In genomic region chr4:133269596-133269995, GRCm38 (mm10) we compare ENCODE assay signal across 13 mouse cellular contexts. TPM values are rescaled to one million over a fixed set of nuclear protein-coding genes. Genes with fewer than 3 reads are reported as not detected.
DNase-seq lines count a peak whose midpoint lies in the region; ATAC-seq and TF ChIP-seq lines count a peak whose summit lies in the region.
"Had no signal": no experiment of that assay in that cellular context is flagged by ENCODE, and none has a peak within 500 bp of the region (broad histone marks: within the 10 kb centered on the region; RNA-seq: fewer than 3 reads in every experiment).

No protein-coding gene starts in this region.

- 76% methylated on average over 3 of the region's 3 CpGs for WGBS in kidney, adult 2 months
- 80% methylated on average over 3 of the region's 3 CpGs for WGBS in heart, embryonic 14.5 days
- 94% methylated on average over 3 of the region's 3 CpGs for WGBS in forebrain, embryonic 16.5 days
- WGBS in midbrain, embryonic 10.5 days, result 92% methylated on average over 3 of the region's 3 CpGs

- no peak for ATAC-seq in heart, embryonic 14.5 days (ENCODE audit: insufficient number of reproducible peaks, insufficient read depth, low FRiP score, low read depth)
- no peak for ATAC-seq in forebrain, embryonic 16.5 days

- TF ChIP-seq CTCF in kidney, adult 2 months (conservative IDR thresholded peaks at IDR 0.05; ENCODE audit: insufficient read depth, insufficient read length, low read depth, low read length), result no peak

- no peaks in the 10 kb centered on the region for H3K9me3 ChIP-seq in heart, embryonic 14.5 days (ENCODE audit: control insufficient read depth, low read length)
- H3K9me3 ChIP-seq in forebrain, embryonic 16.5 days (ENCODE audit: control insufficient read depth, low read length), result no peaks in the 10 kb centered on the region
- peaks cover 6% of the 10 kb centered on the region; the same call in 1 of the 2 replicates for H3K9me3 ChIP-seq in midbrain, embryonic 10.5 days (replicated peaks)
- H3K9me3 ChIP-seq: liver, embryonic 15.5 days; neural tube, embryonic 13.5 days had no signal

- TF ChIP-seq POLR2A in kidney, adult 2 months (IDR thresholded peaks at IDR 0.05; ENCODE audit: low read depth, low read length), result no peak

- no peaks in the 10 kb centered on the region for H3K36me3 ChIP-seq in kidney, adult 2 months (ENCODE audit: control insufficient read depth, insufficient read depth, low read length)
- peaks cover 65% of the 10 kb centered on the region for H3K36me3 ChIP-seq in heart, embryonic 14.5 days (ENCODE audit: control insufficient read depth, insufficient read depth, low read length)
- H3K36me3 ChIP-seq in forebrain, embryonic 16.5 days (ENCODE audit: control insufficient read depth, insufficient read depth), result peaks cover 50% of the 10 kb centered on the region
- peaks cover 80% of the 10 kb centered on the region for H3K36me3 ChIP-seq in midbrain, embryonic 10.5 days

- H3K4me2 ChIP-seq in heart, embryonic 14.5 days (ENCODE audit: low read length), result no peak overlapping the region
- no peak overlapping the region for H3K4me2 ChIP-seq in forebrain, embryonic 16.5 days (ENCODE audit: low read length)
- H3K4me2 ChIP-seq: liver, embryonic 15.5 days; neural tube, embryonic 13.5 days had no signal

- H3K4me1 ChIP-seq in kidney, adult 2 months (ENCODE audit: control insufficient read depth, insufficient read depth, low read length), result no peaks in the 10 kb centered on the region
- H3K4me1 ChIP-seq in heart, embryonic 14.5 days (ENCODE audit: control insufficient read depth in 2 of 2, insufficient read depth in 2 of 2, low read length in 2 of 2), result no peaks in the 10 kb centered on the region; a peak in 1 of 4 replicates
- H3K4me1 ChIP-seq in forebrain, embryonic 16.5 days (replicated peaks; ENCODE audit: control insufficient read depth, insufficient read depth, low read length), result no peaks in the 10 kb centered on the region
- no peaks in the 10 kb centered on the region for H3K4me1 ChIP-seq in midbrain, embryonic 10.5 days

- DNase-seq in kidney, adult 2 months, result peak; percentile 43
- DNase-seq in kidney, adult 11 months, result no peak
- peak; percentile 80 for DNase-seq in 3T3-L1 (ENCODE audit: low read depth, low spot score)
- peak; percentile 90 for DNase-seq in adrenal gland, adult 2 months
- DNase-seq in midbrain, embryonic 10.5 days (ENCODE audit: low spot score), result no peak
- DNase-seq: cerebellum, adult 9-11 months; thymus, postnatal 4 days had no signal

- no peak overlapping the region for H3K27ac ChIP-seq in kidney, adult 2 months (ENCODE audit: insufficient read depth, low read depth, low read length)
- H3K27ac ChIP-seq in heart, embryonic 14.5 days (replicated peaks in 1 of 2; ENCODE audit: control insufficient read depth in 1 of 2, insufficient read depth in 1 of 2, low read depth in 2 of 2, low read length in 2 of 2), result peak overlapping the region; percentile 29 to 37; a peak in 1 of 4 replicates
- H3K27ac ChIP-seq in forebrain, embryonic 16.5 days (ENCODE audit: low read length), result no peak overlapping the region
- no peak overlapping the region for H3K27ac ChIP-seq in midbrain, embryonic 10.5 days (replicated peaks)
- H3K27ac ChIP-seq: liver, embryonic 15.5 days; neural tube, embryonic 13.5 days had no signal

- no peaks in the 10 kb centered on the region for H3K27me3 ChIP-seq in kidney, adult 2 months (replicated peaks; ENCODE audit: control insufficient read depth, insufficient read depth, low read length)
- H3K27me3 ChIP-seq in heart, embryonic 14.5 days (ENCODE audit: control insufficient read depth, insufficient read depth, low read length), result no peaks in the 10 kb centered on the region
- no peaks in the 10 kb centered on the region for H3K27me3 ChIP-seq in forebrain, embryonic 16.5 days (replicated peaks; ENCODE audit: control insufficient read depth, insufficient read depth, low read length)
- H3K27me3 ChIP-seq in midbrain, embryonic 10.5 days (ENCODE audit: low read depth, poor library complexity, severe bottlenecking), result no peaks in the 10 kb centered on the region
- H3K27me3 ChIP-seq: liver, embryonic 15.5 days; neural tube, embryonic 13.5 days had no signal

- H3K9ac ChIP-seq in heart, embryonic 14.5 days (ENCODE audit: low read length), result no peak overlapping the region
- no peak overlapping the region for H3K9ac ChIP-seq in forebrain, embryonic 16.5 days (replicated peaks; ENCODE audit: low read depth, low read length)
- H3K9ac ChIP-seq: liver, embryonic 15.5 days; neural tube, embryonic 13.5 days had no signal

- no peak overlapping the region for H3K4me3 ChIP-seq in kidney, adult 2 months (ENCODE audit: insufficient read depth, low read depth, low read length)
- H3K4me3 ChIP-seq in heart, embryonic 14.5 days (ENCODE audit: control insufficient read depth in 1 of 2, insufficient read depth in 1 of 2, low read depth in 1 of 2, low read length in 2 of 2), result no peak overlapping the region
- H3K4me3 ChIP-seq in forebrain, embryonic 16.5 days (replicated peaks; ENCODE audit: low read length), result no peak overlapping the region
- H3K4me3 ChIP-seq in midbrain, embryonic 10.5 days, result no peak overlapping the region
- H3K4me3 ChIP-seq: liver, embryonic 15.5 days; neural tube, embryonic 13.5 days had no signal

RNA-seq across cellular contexts. Expression of gene Sytl1, which starts 6.7 kb away (rescaled TPM):
- polyA plus RNA-seq in kidney, adult 2 months (2012; rRNA removed), result 5.9 TPM in 2 replicates
- total RNA-seq in adrenal gland, adult 2 months (2021), result 1 to 10 TPM; 1.4 to 1.9 TPM
- polyA plus RNA-seq in adrenal gland, adult 2 months (2012; rRNA removed), result 2.2 and 2.8 TPM in 2 replicates
- 0.34 and 0.42 TPM in 2 replicates for polyA plus RNA-seq in heart, embryonic 14.5 days (2014; fragmentation: Nextera tagmentation; extraction: Ambion mirVana)
- polyA plus RNA-seq in forebrain, embryonic 16.5 days (2015; fragmentation: Nextera tagmentation; extraction: Ambion mirVana), result 0.47 and 0.52 TPM in 2 replicates
- polyA plus RNA-seq in midbrain, embryonic 10.5 days (2016; fragmentation: Nextera tagmentation; extraction: Ambion mirVana), result 1.3 and 1.5 TPM in 2 replicates

RNA-seq across cellular contexts. Expression of gene Tmem222, which starts 8.0 kb away (rescaled TPM):
- polyA plus RNA-seq in kidney, adult 2 months (2012; rRNA removed), result 70.6 and 80.4 TPM in 2 replicates
- total RNA-seq in adrenal gland, adult 2 months (2021), result 10 to 100 TPM; 59.7 to 78.2 TPM
- polyA plus RNA-seq in adrenal gland, adult 2 months (2012; rRNA removed), result 123 and 125 TPM in 2 replicates
- polyA plus RNA-seq in heart, embryonic 14.5 days (2014; fragmentation: Nextera tagmentation; extraction: Ambion mirVana), result 54.7 and 57.1 TPM in 2 replicates
- 112 and 124 TPM in 2 replicates for polyA plus RNA-seq in forebrain, embryonic 16.5 days (2015; fragmentation: Nextera tagmentation; extraction: Ambion mirVana)
- polyA plus RNA-seq in midbrain, embryonic 10.5 days (2016; fragmentation: Nextera tagmentation; extraction: Ambion mirVana), result 91.9 and 92.2 TPM in 2 replicates

RNA-seq across cellular contexts. Expression of gene Map3k6, which starts 29.0 kb away (rescaled TPM):
- polyA plus RNA-seq in kidney, adult 2 months (2012; rRNA removed), result 3.8 and 4.3 TPM in 2 replicates
- 10 to 100 TPM; 22.4 to 22.9 TPM for total RNA-seq in adrenal gland, adult 2 months (2021)
- polyA plus RNA-seq in adrenal gland, adult 2 months (2012; rRNA removed), result 17.5 and 17.6 TPM in 2 replicates
- 1.6 and 2.3 TPM in 2 replicates for polyA plus RNA-seq in heart, embryonic 14.5 days (2014; fragmentation: Nextera tagmentation; extraction: Ambion mirVana)
- polyA plus RNA-seq in forebrain, embryonic 16.5 days (2015; fragmentation: Nextera tagmentation; extraction: Ambion mirVana), result 2.1 and 2.3 TPM in 2 replicates
- polyA plus RNA-seq in midbrain, embryonic 10.5 days (2016; fragmentation: Nextera tagmentation; extraction: Ambion mirVana), result 2.6 and 3.0 TPM in 2 replicates

RNA-seq across cellular contexts. Expression of gene Gpr3, which starts 57.3 kb away (rescaled TPM):
- 0.39 and 0.53 TPM in 2 replicates for polyA plus RNA-seq in kidney, adult 2 months (2012; rRNA removed)
- under 1 TPM; 0.17 to 0.21 TPM for total RNA-seq in adrenal gland, adult 2 months (2021)
- polyA plus RNA-seq in adrenal gland, adult 2 months (2012; rRNA removed), result 0.49 and 1.1 TPM in 2 replicates
- 0.20 and 0.58 TPM in 2 replicates for polyA plus RNA-seq in heart, embryonic 14.5 days (2014; fragmentation: Nextera tagmentation; extraction: Ambion mirVana)
- 0.57 and 1.4 TPM in 2 replicates for polyA plus RNA-seq in forebrain, embryonic 16.5 days (2015; fragmentation: Nextera tagmentation; extraction: Ambion mirVana)
- polyA plus RNA-seq in midbrain, embryonic 10.5 days (2016; fragmentation: Nextera tagmentation; extraction: Ambion mirVana), result 0.17 and 0.35 TPM in 2 replicates
- polyA plus RNA-seq: intestine, embryonic 14.5 days; liver, embryonic 15.5 days had no signal

RNA-seq across cellular contexts. Expression of gene Cd164l2, which starts 57.7 kb away (rescaled TPM):
- 15.3 and 17.7 TPM in 2 replicates for polyA plus RNA-seq in kidney, adult 2 months (2012; rRNA removed)
- total RNA-seq in adrenal gland, adult 2 months (2021), result 1 to 10 TPM; 1.6 to 4.0 TPM
- 2.5 and 5.6 TPM in 2 replicates for polyA plus RNA-seq in adrenal gland, adult 2 months (2012; rRNA removed)
- polyA plus RNA-seq in heart, embryonic 14.5 days (2014; fragmentation: Nextera tagmentation; extraction: Ambion mirVana), result 0.42 and 0.82 TPM in 2 replicates
- 0.88 and 1.1 TPM in 2 replicates for polyA plus RNA-seq in forebrain, embryonic 16.5 days (2015; fragmentation: Nextera tagmentation; extraction: Ambion mirVana)
- polyA plus RNA-seq in midbrain, embryonic 10.5 days (2016; fragmentation: Nextera tagmentation; extraction: Ambion mirVana), result 0.99 and 1.7 TPM in 2 replicates
- total RNA-seq: hematopoietic stem cell, adult 5-6 weeks had no signal
- polyA plus RNA-seq: liver, embryonic 15.5 days had no signal

Comparison
In these comparisons a context has a peak if more than half of its experiments do, and no peak if none do; other contexts are left out.
1. DNase-seq: peak in kidney, adult 2 months (single experiment), 3T3-L1 (single experiment) and adrenal gland, adult 2 months (single experiment); none in kidney, adult 11 months (single experiment) and midbrain, embryonic 10.5 days (single experiment).
2. H3K27ac ChIP-seq: peak in heart, embryonic 14.5 days (2 of 2); none in kidney, adult 2 months (single experiment), forebrain, embryonic 16.5 days (single experiment) and midbrain, embryonic 10.5 days (single experiment).